Mouse (Mus musculus): ENCODE results near the gene Ndrg3. TPM values are rescaled to one million over a fixed set of nuclear protein-coding genes. Genes with fewer than 3 reads are reported as not detected.

The Ndrg3 gene
- total RNA-seq, 2 experiments from 2014 or later, result 449 TPM

Other genes with a start within 250 kb of the Ndrg3 start
- 10 to 100 TPM; 14.3 to 18.8 TPM for gene Myl9, start 216.6 kb downstream of the Ndrg3 start, total RNA-seq (2021)
- 1 to 10 TPM; 1.1 to 2.1 TPM for gene Tgif2, start 152.0 kb downstream of the Ndrg3 start, total RNA-seq (2021)
- gene 4930518I15Rik, start 134.1 kb downstream of the Ndrg3 start, total RNA-seq (2021), result 1 to 10 TPM; 2.0 to 4.3 TPM
- 100 to 1,000 TPM; 105 to 112 TPM for gene Rab5if, start 128.9 kb downstream of the Ndrg3 start, total RNA-seq (2021)
- under 1 TPM; 0.28 to 0.49 TPM for gene Sla2, start 104.9 kb downstream of the Ndrg3 start, total RNA-seq (2021)
- gene Dsn1, start 15.1 kb upstream of the Ndrg3 start, total RNA-seq (2021), result 1 to 10 TPM; 4.0 to 7.2 TPM
- 10 to 100 TPM; 36.3 to 46.3 TPM for gene Soga1, start 87.2 kb upstream of the Ndrg3 start, total RNA-seq (2021)
- not detected for gene Tldc2, start 95.0 kb upstream of the Ndrg3 start, total RNA-seq (2021)
- gene Samhd1, start 143.2 kb upstream of the Ndrg3 start, total RNA-seq (2021), result 10 to 100 TPM; 11.4 to 12.3 TPM
- gene Rbl1, start 212.5 kb upstream of the Ndrg3 start, total RNA-seq (2021), result 1 to 10 TPM; 1.3 to 2.2 TPM

Measured in layer of hippocampus, postnatal 25 days (tissue).